Mouse (Mus musculus) heart, adult 2 months (tissue): ENCODE results near the gene Cnksr3.

Source experiments
- CTCF ChIP-seq: fragments of 200-600 bp; IDR thresholded peaks from 2 replicates; pipeline ENCODE4 v1.8.1; 2022; ENCODE audit warnings: antibody characterized with exemption, mild to moderate bottlenecking, moderate library complexity
- EP300 ChIP-seq: fragments of 200-500 bp; IDR thresholded peaks from 2 replicates; pipeline ENCODE4 v1.6.1; 2011; ENCODE audit warnings: low read depth, low read length, control low read depth; ENCODE audit not compliant: insufficient read depth
- POLR2A ChIP-seq: fragments of 200-500 bp; IDR thresholded peaks from 2 replicates; pipeline ENCODE4 v1.6.1; 2011; ENCODE audit warnings: mild to moderate bottlenecking, low read depth, low read length, control low read depth; ENCODE audit not compliant: insufficient read depth

- TF ChIP-seq CTCF (no peak), POLR2A (no peak), EP300 (no peak)
Measured at GRCm38 (mm10) chr10:7258607-7259006, 46.6 kb upstream of the Cnksr3 start.
